Mouse (Mus musculus) MEL (cell line): ENCODE data around the gene Ntrk3.

ENCODE experiments used
- CHD2 ChIP-seq: IDR thresholded peaks from 2 replicates; pipeline ENCODE4 v1.6.1; 2011; ENCODE audit warnings: low read length, improper control_type of control experiment
- NRF1 ChIP-seq: IDR thresholded peaks from 2 replicates; pipeline ENCODE4 v1.6.1; 2014; ENCODE audit warnings: low read depth, mild to moderate bottlenecking, inconsistent platforms, low read length, improper control_type of control experiment, moderate library complexity; ENCODE audit not compliant: poor library complexity, insufficient read depth, severe bottlenecking

DNA sequence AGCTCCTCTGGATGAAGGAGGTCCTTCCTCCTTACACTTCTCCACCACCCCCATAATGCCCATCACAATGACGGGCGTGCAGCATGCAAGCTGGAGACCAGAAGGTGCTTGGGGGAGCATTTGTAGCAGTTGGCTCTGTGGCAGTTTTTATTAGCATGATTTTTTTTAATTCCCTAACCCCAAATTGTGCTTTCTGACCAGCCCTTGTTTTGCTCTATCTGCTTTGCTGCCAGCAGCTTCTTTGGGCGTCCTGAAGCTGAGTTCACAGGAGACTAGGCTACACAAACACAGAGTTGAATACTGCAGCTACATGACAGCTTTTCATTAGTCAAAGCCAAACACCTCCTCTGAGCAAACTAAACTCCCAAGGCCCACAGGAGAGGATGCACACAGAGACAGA, 296.9 kb downstream of the Ntrk3 start:
- TF ChIP-seq CHD2, result no peak
- no peak for TF ChIP-seq NRF1
